Mouse (Mus musculus) fibroblast of lung, adult 2 months (primary cell): ENCODE results near the gene Gm8765.
A peak's percentile ranks its signal among the peaks of the same experiment; 100 is the strongest.
"Not testable (repeated sequence)": the region's sequence is repeated elsewhere in the genome, so short reads cannot be mapped to it uniquely, and the experiment has no call there.

ENCODE experiments used
- DNase-seq: peaks from one replicate; pipeline ENCODE4 v3.0.0-alpha.2; 2011; ENCODE audit warnings: low read depth

The Gm8765 gene

GRCm38 (mm10) chr13:50698012-50698411 lies at the start of gene Gm8765:
Gene Gm8765, plus strand, starts transcription at chr13:50698312.
- DNase-seq: not testable (repeated sequence)

GRCm38 (mm10) chr13:50648771-50649170 lies 49.3 kb upstream of the Gm8765 start:
- DNase-seq: peak; percentile 14

- DNase-seq: not testable (repeated sequence)
Observed at GRCm38 (mm10) chr13:50750282-50750681, 52.2 kb downstream of the Gm8765 start.

GRCm38 (mm10) chr13:50751732-50752131 lies 53.6 kb downstream of the Gm8765 start:
- no peak for DNase-seq

- not testable (repeated sequence) for DNase-seq
Observed at GRCm38 (mm10) chr13:50752961-50753360, 54.8 kb downstream of the Gm8765 start.
